Mouse (Mus musculus): ENCODE data around the gene Clec4g. TPM values are rescaled to one million over a fixed set of nuclear protein-coding genes. Genes with fewer than 3 reads are reported as not detected.
A peak's percentile ranks its signal among the peaks of the same experiment; 100 is the strongest.

The Clec4g gene
- total and polyA plus RNA-seq, 3 experiments, result not detected

GRCm38 (mm10) chr8:3664405-3664804 is 56.0 kb downstream of the Clec4g start:
- peak overlapping the region; percentile 40; the same call in 1 of the 2 replicates for H3K9ac ChIP-seq (ENCODE audit: insufficient read depth, low read depth)
- H3K27ac ChIP-seq (ENCODE audit: insufficient read depth, low read depth), result no peak overlapping the region
- H3K27me3 ChIP-seq (replicated peaks), result no peaks in the 10 kb centered on the region
- peak; percentile 58 for DNase-seq (ENCODE audit: extremely low read depth)
- H3K4me2 ChIP-seq (ENCODE audit: insufficient read depth, low read depth, poor library complexity, severe bottlenecking), result peak overlapping the region; percentile 45
- no peaks in the 10 kb centered on the region for H3K36me3 ChIP-seq (replicated peaks in 1 of 2; ENCODE audit: control insufficient read depth in 1 of 2, insufficient read depth in 1 of 2, low read length in 1 of 2)
- in situ Hi-C loops (cut with MboI; ENCODE audit: low pct_ligation_motif_present, low pct_unique_long_range_greater_than_20kb, low sequenced_read_pairs), result no loop called here
- H3K4me3 ChIP-seq (replicated peaks in 1 of 3; ENCODE audit: low read depth in 2 of 3, low read length in 2 of 3, poor library complexity in 1 of 3), result no peak overlapping the region
- dilution Hi-C loops (cut with MboI; ENCODE audit: extremely low pct_ligation_motif_present, extremely low pct_unique_long_range_greater_than_20kb, low sequenced_read_pairs), result no loop called here
- no peaks in the 10 kb centered on the region for H3K9me3 ChIP-seq (replicated peaks; ENCODE audit: low read length)
- TF ChIP-seq POLR2A (IDR thresholded peaks at IDR 0.05; ENCODE audit: low read depth, low read length), result no peak
- TF ChIP-seq CHD1 (IDR thresholded peaks at IDR 0.05; ENCODE audit: low read depth, low read length), result no peak
- no peak for TF ChIP-seq SIN3A (IDR thresholded peaks at IDR 0.05; ENCODE audit: low read length)
- 0 out of 2 replicates have a peak, but pooled peaks have one; percentile 23 for TF ChIP-seq CHD2 (IDR thresholded peaks at IDR 0.05; ENCODE audit: low read length)
- H3K4me1 ChIP-seq (ENCODE audit: control insufficient read depth in 1 of 2, insufficient read depth in 2 of 2), result peaks cover 15 to 42% of the 10 kb centered on the region in 2 experiments; a peak in 3 of 4 replicates
- no peaks in the 10 kb centered on the region for H3K79me2 ChIP-seq (replicated peaks; ENCODE audit: control insufficient read depth, extremely low read depth, insufficient read depth, poor library complexity, severe bottlenecking)

- H3K4me3 ChIP-seq (replicated peaks in 1 of 3; ENCODE audit: low read depth in 2 of 3, low read length in 2 of 3, poor library complexity in 1 of 3), result no peak overlapping the region
Observed at GRCm38 (mm10) chr8:3660889-3661288, 59.6 kb downstream of the Clec4g start.

More at GRCm38 (mm10) chr8:3660889-3661288, 59.6 kb downstream of the Clec4g start:
- Histone ChIP-seq H3K4me2 (ENCODE audit: insufficient read depth, low read depth, poor library complexity, severe bottlenecking) (no peak overlapping the region), H3K9ac (ENCODE audit: insufficient read depth, low read depth) (no peak overlapping the region), H3K4me1 (ENCODE audit: control insufficient read depth in 1 of 2, insufficient read depth in 2 of 2) (peaks cover 14 to 39% of the 10 kb centered on the region in 2 experiments), H3K79me2 (replicated peaks; ENCODE audit: control insufficient read depth, extremely low read depth, insufficient read depth, poor library complexity, severe bottlenecking) (no peaks in the 10 kb centered on the region), H3K36me3 (replicated peaks in 1 of 2; ENCODE audit: control insufficient read depth in 1 of 2, insufficient read depth in 1 of 2, low read length in 1 of 2) (no peaks in the 10 kb centered on the region), H3K27me3 (replicated peaks) (no peaks in the 10 kb centered on the region), H3K9me3 (replicated peaks; ENCODE audit: low read length) (no peaks in the 10 kb centered on the region), H3K27ac (ENCODE audit: insufficient read depth, low read depth) (no peak overlapping the region)
- dilution Hi-C loops (cut with MboI; ENCODE audit: extremely low pct_ligation_motif_present, extremely low pct_unique_long_range_greater_than_20kb, low sequenced_read_pairs) (no loop called here), in situ Hi-C loops (cut with MboI; ENCODE audit: low pct_ligation_motif_present, low pct_unique_long_range_greater_than_20kb, low sequenced_read_pairs) (no loop called here)
- no peak for DNase-seq (ENCODE audit: extremely low read depth)
- TF ChIP-seq ELF1 (IDR thresholded peaks at IDR 0.05; ENCODE audit: low read depth, low read length) (0 out of 2 replicates have a peak, but pooled peaks have one; percentile 24), USF2 (conservative IDR thresholded peaks at IDR 0.05; ENCODE audit: low read depth, low read length) (no peak)

Other genes with a start within 250 kb of the Clec4g start
- gene Tex45, start 249.8 kb downstream of the Clec4g start, total RNA-seq (2012; rRNA removed), result not detected in 2 replicates
- not detected in 2 replicates for gene Tex45, start 249.8 kb downstream of the Clec4g start, total RNA-seq (2014; rRNA removed)
- gene Tex45, start 249.8 kb downstream of the Clec4g start, polyA plus RNA-seq (2012; ENCODE audit: insufficient read length, low read depth), result not detected in 2 replicates
- gene Zfp358, start 227.5 kb downstream of the Clec4g start, total RNA-seq (2012; rRNA removed), result 0.25 and 0.64 TPM in 2 replicates
- gene Zfp358, start 227.5 kb downstream of the Clec4g start, total RNA-seq (2014; rRNA removed), result 0.54 TPM in 1 of 2 replicates, not detected in the other
- 0.17 TPM in 1 of 2 replicates, not detected in the other for gene Zfp358, start 227.5 kb downstream of the Clec4g start, polyA plus RNA-seq (2012; ENCODE audit: insufficient read length, low read depth)
- gene Mcoln1, start 220.2 kb downstream of the Clec4g start, total RNA-seq (2012; rRNA removed), result 18.1 and 20.5 TPM in 2 replicates
- 11.5 and 13.0 TPM in 2 replicates for gene Mcoln1, start 220.2 kb downstream of the Clec4g start, total RNA-seq (2014; rRNA removed)
- gene Mcoln1, start 220.2 kb downstream of the Clec4g start, polyA plus RNA-seq (2012; ENCODE audit: insufficient read length, low read depth), result 26.5 and 28.0 TPM in 2 replicates
- 27.7 and 29.6 TPM in 2 replicates for gene Pnpla6, start 205.3 kb downstream of the Clec4g start, total RNA-seq (2012; rRNA removed)
- gene Pnpla6, start 205.3 kb downstream of the Clec4g start, total RNA-seq (2014; rRNA removed), result 12.5 and 13.7 TPM in 2 replicates
- gene Pnpla6, start 205.3 kb downstream of the Clec4g start, polyA plus RNA-seq (2012; ENCODE audit: insufficient read length, low read depth), result 38.6 and 39.8 TPM in 2 replicates
- 0.84 and 1.1 TPM in 2 replicates for gene C330021F23Rik, start 152.7 kb downstream of the Clec4g start, total RNA-seq (2012; rRNA removed)
- gene C330021F23Rik, start 152.7 kb downstream of the Clec4g start, total RNA-seq (2014; rRNA removed), result not detected in 2 replicates
- gene C330021F23Rik, start 152.7 kb downstream of the Clec4g start, polyA plus RNA-seq (2012; ENCODE audit: insufficient read length, low read depth), result 0.60 and 1.0 TPM in 2 replicates
- gene Camsap3, start 133.4 kb downstream of the Clec4g start, total RNA-seq (2012; rRNA removed), result 0.51 and 0.67 TPM in 2 replicates
- not detected in 2 replicates for gene Camsap3, start 133.4 kb downstream of the Clec4g start, total RNA-seq (2014; rRNA removed)
- gene Camsap3, start 133.4 kb downstream of the Clec4g start, polyA plus RNA-seq (2012; ENCODE audit: insufficient read length, low read depth), result 0.36 and 0.50 TPM in 2 replicates
- gene Xab2, start 99.3 kb downstream of the Clec4g start, total RNA-seq (2012; rRNA removed), result 60.7 and 62.7 TPM in 2 replicates
- gene Xab2, start 99.3 kb downstream of the Clec4g start, total RNA-seq (2014; rRNA removed), result 46.1 and 49.9 TPM in 2 replicates
- gene Xab2, start 99.3 kb downstream of the Clec4g start, polyA plus RNA-seq (2012; ENCODE audit: insufficient read length, low read depth), result 57.1 and 62.0 TPM in 2 replicates
- 70.2 and 85.3 TPM in 2 replicates for gene Pet100, start 99.1 kb downstream of the Clec4g start, total RNA-seq (2012; rRNA removed)
- gene Pet100, start 99.1 kb downstream of the Clec4g start, total RNA-seq (2014; rRNA removed), result 38.8 and 39.0 TPM in 2 replicates
- 62.7 and 86.0 TPM in 2 replicates for gene Pet100, start 99.1 kb downstream of the Clec4g start, polyA plus RNA-seq (2012; ENCODE audit: insufficient read length, low read depth)
- gene Pcp2, start 95.1 kb downstream of the Clec4g start, total RNA-seq (2012; rRNA removed), result 0.29 and 0.38 TPM in 2 replicates
- not detected in 2 replicates for gene Pcp2, start 95.1 kb downstream of the Clec4g start, total RNA-seq (2014; rRNA removed)
- gene Pcp2, start 95.1 kb downstream of the Clec4g start, polyA plus RNA-seq (2012; ENCODE audit: insufficient read length, low read depth), result 0.56 TPM in 1 of 2 replicates, not detected in the other
- 92.1 and 123 TPM in 2 replicates for gene Stxbp2, start 89.7 kb downstream of the Clec4g start, total RNA-seq (2012; rRNA removed)
- 53.9 and 60.9 TPM in 2 replicates for gene Stxbp2, start 89.7 kb downstream of the Clec4g start, total RNA-seq (2014; rRNA removed)
- 136 and 149 TPM in 2 replicates for gene Stxbp2, start 89.7 kb downstream of the Clec4g start, polyA plus RNA-seq (2012; ENCODE audit: insufficient read length, low read depth)
- gene Retn, start 64.9 kb downstream of the Clec4g start, total RNA-seq (2012; rRNA removed), result not detected in 2 replicates
- gene Retn, start 64.9 kb downstream of the Clec4g start, total RNA-seq (2014; rRNA removed), result not detected in 2 replicates
- 0.27 TPM in 1 of 2 replicates, not detected in the other for gene Retn, start 64.9 kb downstream of the Clec4g start, polyA plus RNA-seq (2012; ENCODE audit: insufficient read length, low read depth)
- 0.17 TPM in 1 of 2 replicates, not detected in the other for gene Mcemp1, start 54.9 kb downstream of the Clec4g start, total RNA-seq (2012; rRNA removed)
- 0.39 and 0.66 TPM in 2 replicates for gene Mcemp1, start 54.9 kb downstream of the Clec4g start, total RNA-seq (2014; rRNA removed)
- 0.36 and 0.55 TPM in 2 replicates for gene Mcemp1, start 54.9 kb downstream of the Clec4g start, polyA plus RNA-seq (2012; ENCODE audit: insufficient read length, low read depth)
- not detected in 2 replicates for gene Fcor, start 48.3 kb downstream of the Clec4g start, total RNA-seq (2012; rRNA removed)
- gene Fcor, start 48.3 kb downstream of the Clec4g start, total RNA-seq (2014; rRNA removed), result not detected in 2 replicates
- 0.63 and 0.67 TPM in 2 replicates for gene Fcor, start 48.3 kb downstream of the Clec4g start, polyA plus RNA-seq (2012; ENCODE audit: insufficient read length, low read depth)
- gene Trappc5, start 44.4 kb downstream of the Clec4g start, total RNA-seq (2012; rRNA removed), result 21.5 and 22.2 TPM in 2 replicates
- 26.8 and 27.4 TPM in 2 replicates for gene Trappc5, start 44.4 kb downstream of the Clec4g start, total RNA-seq (2014; rRNA removed)
- gene Trappc5, start 44.4 kb downstream of the Clec4g start, polyA plus RNA-seq (2012; ENCODE audit: insufficient read length, low read depth), result 22.4 and 24.4 TPM in 2 replicates
- 0.71 and 1.5 TPM in 2 replicates for gene Fcer2a, start 26.5 kb downstream of the Clec4g start, total RNA-seq (2012; rRNA removed)
- 2.9 and 3.7 TPM in 2 replicates for gene Fcer2a, start 26.5 kb downstream of the Clec4g start, total RNA-seq (2014; rRNA removed)
- gene Fcer2a, start 26.5 kb downstream of the Clec4g start, polyA plus RNA-seq (2012; ENCODE audit: insufficient read length, low read depth), result 13.7 and 15.6 TPM in 2 replicates
- not detected in 2 replicates for gene Cd209a, start 28.3 kb upstream of the Clec4g start, total RNA-seq (2012; rRNA removed)
- gene Cd209a, start 28.3 kb upstream of the Clec4g start, total RNA-seq (2014; rRNA removed), result not detected in 2 replicates
- not detected in 2 replicates for gene Cd209a, start 28.3 kb upstream of the Clec4g start, polyA plus RNA-seq (2012; ENCODE audit: insufficient read length, low read depth)
- gene Cd209e, start 133.7 kb upstream of the Clec4g start, total RNA-seq (2012; rRNA removed), result not detected in 2 replicates
- gene Cd209e, start 133.7 kb upstream of the Clec4g start, total RNA-seq (2014; rRNA removed), result not detected in 2 replicates
- gene Cd209e, start 133.7 kb upstream of the Clec4g start, polyA plus RNA-seq (2012; ENCODE audit: insufficient read length, low read depth), result not detected in 2 replicates
- 0.25 TPM in 1 of 2 replicates, not detected in the other for gene Cd209d, start 157.9 kb upstream of the Clec4g start, total RNA-seq (2012; rRNA removed)
- gene Cd209d, start 157.9 kb upstream of the Clec4g start, total RNA-seq (2014; rRNA removed), result not detected in 2 replicates
- gene Cd209d, start 157.9 kb upstream of the Clec4g start, polyA plus RNA-seq (2012; ENCODE audit: insufficient read length, low read depth), result not detected in 2 replicates
- not detected in 2 replicates for gene Cd209b, start 206.2 kb upstream of the Clec4g start, total RNA-seq (2012; rRNA removed)
- gene Cd209b, start 206.2 kb upstream of the Clec4g start, total RNA-seq (2014; rRNA removed), result not detected in 2 replicates
- gene Cd209b, start 206.2 kb upstream of the Clec4g start, polyA plus RNA-seq (2012; ENCODE audit: insufficient read length, low read depth), result not detected in 2 replicates
- gene Cd209c, start 234.1 kb upstream of the Clec4g start, total RNA-seq (2012; rRNA removed), result 0.13 TPM in 1 of 2 replicates, not detected in the other
- not detected in 2 replicates for gene Cd209c, start 234.1 kb upstream of the Clec4g start, total RNA-seq (2014; rRNA removed)
- 0.29 and 0.59 TPM in 2 replicates for gene Cd209c, start 234.1 kb upstream of the Clec4g start, polyA plus RNA-seq (2012; ENCODE audit: insufficient read length, low read depth)

All from CH12.LX (cell line).